Mouse (Mus musculus) forebrain, embryonic 13.5 days (tissue): ENCODE data around the gene Nktr. TPM values are rescaled to one million over a fixed set of nuclear protein-coding genes. Genes with fewer than 3 reads are reported as not detected.

Experiments used
- ATAC-seq: fragments of 200-750 bp; cut with Nextera tagmentation; 2 replicates; pipeline ENCODE4 v1.8.0; 2017
- H3K27ac ChIP-seq: fragments of 300-500 bp; sonication (generic); 2 replicates; pipeline ENCODE4 v1.5.1; 2015; ENCODE audit warnings: inconsistent platforms, mild to moderate bottlenecking, moderate library complexity
- H3K27me3 ChIP-seq: fragments of 300-500 bp; sonication (generic); 2 replicates; pipeline ENCODE4 v1.6.1; 2015; ENCODE audit warnings: mild to moderate bottlenecking, inconsistent platforms
- H3K36me3 ChIP-seq: fragments of 300-500 bp; sonication (generic); 2 replicates; pipeline ENCODE4 v1.6.1; 2015; ENCODE audit warnings: mild to moderate bottlenecking, inconsistent platforms; ENCODE audit not compliant: poor library complexity, severe bottlenecking
- H3K4me1 ChIP-seq: fragments of 300-500 bp; sonication (generic); 2 replicates; pipeline ENCODE4 v1.6.1; 2015; ENCODE audit warnings: inconsistent platforms
- H3K4me2 ChIP-seq: fragments of 300-500 bp; sonication (generic); 2 replicates; pipeline ENCODE4 v1.6.1; 2015; ENCODE audit warnings: inconsistent platforms, mild to moderate bottlenecking, moderate library complexity
- H3K4me3 ChIP-seq: fragments of 300-500 bp; sonication (generic); 2 replicates; pipeline ENCODE4 v1.5.1; 2015; ENCODE audit warnings: mild to moderate bottlenecking, inconsistent platforms
- H3K9ac ChIP-seq: fragments of 300-500 bp; sonication (generic); 2 replicates; pipeline ENCODE4 v1.6.1; 2015; ENCODE audit warnings: mild to moderate bottlenecking, inconsistent platforms
- H3K9me3 ChIP-seq: fragments of 300-500 bp; sonication (generic); replicated peaks from 2 replicates; pipeline ENCODE4 v1.6.1; 2016; ENCODE audit warnings: inconsistent platforms
- WGBS: fragments of 180-500 bp; shearing (Covaris S2); methylation state at CpG from one replicate; pipeline ENCODE4 v1.1.7; 2015; 5-methylcytosine and 5-hydroxymethylcytosine counted together
- polyA plus RNA-seq: library from polyadenylated mRNA; unstranded; fragments of >200 nt; fragmentation: Nextera tagmentation; extraction: Ambion mirVana; gene quantifications from 2 replicates; pipeline ENCODE4 v1.2.1, GENCODE M21; 2015

The Nktr gene
- polyA plus RNA-seq, 1 experiment from 2014 or later = 69.5 TPM

GRCm38 (mm10) chr9:121756785-121757184 lies 37.8 kb downstream of the Nktr start:
- no peaks in the 10 kb centered on the region for H3K9me3 ChIP-seq
- no peaks in the 10 kb centered on the region for H3K27me3 ChIP-seq
- 94% methylated on average over 3 of the region's 3 CpGs for WGBS
- peaks cover 46% of the 10 kb centered on the region for H3K36me3 ChIP-seq
- H3K4me3 ChIP-seq = no peak overlapping the region
- H3K27ac ChIP-seq = no peak overlapping the region
- peaks cover 32% of the 10 kb centered on the region for H3K4me1 ChIP-seq
- no peak overlapping the region for H3K9ac ChIP-seq
- no peak for ATAC-seq
- H3K4me2 ChIP-seq = no peak overlapping the region

DNA sequence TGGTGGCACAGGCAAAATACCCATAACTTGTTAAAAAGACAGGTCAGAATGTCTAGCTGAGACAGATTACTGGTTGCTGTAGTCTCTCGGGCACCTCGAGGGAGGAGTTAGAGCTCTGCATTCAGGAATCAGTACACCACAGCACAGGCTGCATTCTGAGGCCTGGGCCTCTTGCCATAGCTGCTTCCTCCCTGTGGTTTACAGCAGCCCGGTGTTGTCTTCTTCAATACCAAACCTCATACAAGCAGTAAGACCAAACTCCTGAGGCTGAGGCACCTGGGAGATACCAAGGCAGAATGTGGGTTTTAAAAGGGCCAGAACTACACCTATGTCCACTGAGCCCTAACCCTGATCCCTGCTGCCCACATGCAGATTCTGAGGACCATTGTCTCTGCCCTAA lies 38.5 kb downstream of the Nktr start:
- WGBS = 73% methylated on average over 3 of the region's 3 CpGs
- H3K9ac ChIP-seq = no peak overlapping the region
- no peaks in the 10 kb centered on the region for H3K9me3 ChIP-seq
- no peaks in the 10 kb centered on the region for H3K27me3 ChIP-seq
- H3K27ac ChIP-seq = no peak overlapping the region
- ATAC-seq = no peak
- H3K4me1 ChIP-seq = peaks cover 34% of the 10 kb centered on the region
- H3K4me2 ChIP-seq = no peak overlapping the region
- H3K4me3 ChIP-seq = no peak overlapping the region
- peaks cover 42% of the 10 kb centered on the region for H3K36me3 ChIP-seq

GRCm38 (mm10) chr9:121757835-121758814 lies 39.2 kb downstream of the Nktr start:
- H3K9ac ChIP-seq = peak overlapping the region; percentile 93
- no peaks in the 10 kb centered on the region for H3K27me3 ChIP-seq
- H3K36me3 ChIP-seq = peaks cover 44% of the 10 kb centered on the region
- H3K9me3 ChIP-seq = no peaks in the 10 kb centered on the region
- no peak for ATAC-seq
- H3K27ac ChIP-seq = no peak overlapping the region
- H3K4me2 ChIP-seq = peak overlapping the region; percentile 96
- H3K4me1 ChIP-seq = peaks cover 34% of the 10 kb centered on the region
- H3K4me3 ChIP-seq = peak overlapping the region; percentile 88
- 55% methylated on average over 10 of the region's 10 CpGs for WGBS

GRCm38 (mm10) chr9:121759091-121760081 lies 40.4 kb downstream of the Nktr start, which contains the start of gene Zfp651:
Zfp651 (plus strand) TSS chr9:121759330.
- Histone ChIP-seq H3K4me2 (peak within 1 kb of the TSS; percentile 96), H3K36me3 (peaks cover 45% of the 10 kb centered on the region), H3K4me3 (peak within 1 kb of the TSS; percentile 88), H3K9me3 (no peaks in the 10 kb centered on the region), H3K4me1 (peaks cover 34% of the 10 kb centered on the region), H3K27me3 (no peaks in the 10 kb centered on the region), H3K9ac (peak within 1 kb of the TSS; percentile 93), H3K27ac (peak within 1 kb of the TSS; percentile 89)
- WGBS = under 1% methylated on average over 92 of the region's 97 CpGs
- ATAC-seq = peak; percentile 82

- peak overlapping the region; percentile 93 for H3K9ac ChIP-seq
Observed at GRCm38 (mm10) chr9:121760271-121761090, 41.5 kb downstream of the Nktr start.

DNA sequence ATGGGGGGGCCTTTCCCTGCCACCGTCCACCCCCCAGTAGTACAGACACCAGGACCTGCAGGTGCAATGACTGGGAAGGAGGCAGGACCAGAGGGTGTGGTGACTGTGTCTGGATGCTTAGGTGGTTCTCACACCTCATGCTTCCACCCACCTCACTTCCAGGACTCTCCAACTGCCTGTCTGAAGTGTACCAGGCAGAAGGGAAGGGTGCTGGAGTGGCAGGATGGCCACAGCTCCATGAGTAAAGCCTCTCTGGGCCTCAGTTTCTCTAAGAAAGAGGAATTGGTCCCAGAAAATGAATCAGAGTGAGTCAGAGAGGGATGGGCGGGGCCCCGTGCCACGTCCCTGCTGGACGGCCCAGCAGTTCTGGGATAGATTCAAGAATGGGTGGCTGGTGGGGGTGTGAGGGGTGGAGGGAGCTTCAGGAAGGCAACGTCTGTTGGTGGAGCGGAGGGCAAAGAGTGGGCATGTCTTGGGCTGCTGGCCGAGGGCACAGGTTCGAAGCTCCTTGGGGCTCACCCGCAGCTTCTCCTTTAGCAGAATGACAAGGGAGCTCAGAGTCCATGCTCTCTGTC lies 42.2 kb downstream of the Nktr start:
- H3K36me3 ChIP-seq = peaks cover 45% of the 10 kb centered on the region
- 57% methylated on average over 10 of the region's 10 CpGs for WGBS
- no peak for ATAC-seq
- H3K4me3 ChIP-seq = peak overlapping the region; percentile 88
- H3K4me2 ChIP-seq = peak overlapping the region; percentile 96
- no peaks in the 10 kb centered on the region for H3K27me3 ChIP-seq
- peak overlapping the region; percentile 93 for H3K9ac ChIP-seq
- H3K4me1 ChIP-seq = peaks cover 42% of the 10 kb centered on the region
- H3K9me3 ChIP-seq = no peaks in the 10 kb centered on the region
- peak overlapping the region; percentile 89; the same call in 1 of the 2 replicates for H3K27ac ChIP-seq

More at GRCm38 (mm10) chr9:121760271-121761090, 41.5 kb downstream of the Nktr start:
- H3K36me3 ChIP-seq = peaks cover 45% of the 10 kb centered on the region
- WGBS = 1% methylated on average over 43 of the region's 43 CpGs
- H3K4me1 ChIP-seq = peaks cover 41% of the 10 kb centered on the region
- peak overlapping the region; percentile 88 for H3K4me3 ChIP-seq
- no peaks in the 10 kb centered on the region for H3K9me3 ChIP-seq
- peak; percentile 46 for ATAC-seq
- peak overlapping the region; percentile 89 for H3K27ac ChIP-seq
- peak overlapping the region; percentile 96 for H3K4me2 ChIP-seq
- no peaks in the 10 kb centered on the region for H3K27me3 ChIP-seq

GRCm38 (mm10) chr9:121761787-121762186 lies 42.8 kb downstream of the Nktr start:
- Histone ChIP-seq H3K27me3 (no peaks in the 10 kb centered on the region), H3K4me2 (peak overlapping the region; percentile 96), H3K9ac (peak overlapping the region; percentile 93; the same call in 1 of the 2 replicates), H3K4me1 (peaks cover 42% of the 10 kb centered on the region), H3K27ac (peak overlapping the region; percentile 89; the same call in 1 of the 2 replicates), H3K36me3 (peaks cover 47% of the 10 kb centered on the region), H3K4me3 (no peak overlapping the region), H3K9me3 (no peaks in the 10 kb centered on the region)
- no peak for ATAC-seq
- 79% methylated on average over 8 of the region's 8 CpGs for WGBS

DNA sequence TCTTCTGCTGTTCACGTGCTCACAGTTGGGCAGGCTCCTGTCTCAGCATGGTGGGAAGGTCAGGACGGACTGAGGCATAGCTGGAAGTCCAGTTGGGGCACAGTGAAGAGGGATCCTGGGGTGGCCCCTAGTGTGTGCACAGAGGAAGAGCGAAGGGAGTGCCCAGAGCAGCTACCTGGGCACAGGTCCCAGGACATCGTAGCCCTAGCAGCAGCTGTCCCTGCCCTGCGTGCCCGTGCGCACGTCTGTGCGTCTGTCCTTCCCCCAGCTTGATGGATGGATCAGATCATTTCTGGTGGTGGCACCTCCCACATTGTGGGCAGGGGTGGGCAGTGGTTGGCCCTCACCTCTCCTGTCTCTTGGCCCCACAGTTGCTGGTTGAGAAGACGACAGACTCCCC lies 43.3 kb downstream of the Nktr start:
- no peak overlapping the region for H3K27ac ChIP-seq
- H3K9me3 ChIP-seq = no peaks in the 10 kb centered on the region
- no peak for ATAC-seq
- no peak overlapping the region for H3K4me2 ChIP-seq
- WGBS = 87% methylated on average over 10 of the region's 10 CpGs
- no peaks in the 10 kb centered on the region for H3K27me3 ChIP-seq
- peaks cover 49% of the 10 kb centered on the region for H3K36me3 ChIP-seq
- H3K4me3 ChIP-seq = no peak overlapping the region
- no peak overlapping the region for H3K9ac ChIP-seq
- peaks cover 42% of the 10 kb centered on the region for H3K4me1 ChIP-seq

DNA sequence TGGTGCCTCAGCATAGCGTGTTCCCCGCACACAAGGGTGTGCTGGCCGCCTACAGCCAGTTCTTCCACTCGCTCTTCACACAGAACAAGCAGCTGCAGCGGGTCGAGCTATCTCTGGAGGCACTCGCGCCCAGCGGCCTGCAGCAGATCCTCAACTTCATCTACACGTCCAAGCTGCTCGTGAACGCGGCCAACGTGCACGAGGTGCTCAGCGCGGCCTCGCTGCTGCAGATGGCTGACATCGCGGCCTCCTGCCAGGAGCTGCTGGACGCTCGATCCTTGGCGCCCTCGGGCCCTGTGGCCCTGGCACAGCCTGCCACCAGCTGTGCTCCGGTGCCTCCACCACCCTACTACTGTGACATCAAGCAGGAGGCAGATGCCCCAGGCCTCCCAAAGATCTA lies 43.8 kb downstream of the Nktr start:
- H3K9me3 ChIP-seq = no peaks in the 10 kb centered on the region
- H3K4me2 ChIP-seq = no peak overlapping the region
- ATAC-seq = no peak
- H3K36me3 ChIP-seq = peaks cover 54% of the 10 kb centered on the region
- WGBS = 91% methylated on average over 25 of the region's 25 CpGs
- H3K4me3 ChIP-seq = no peak overlapping the region
- peak overlapping the region; percentile 6; the same call in 1 of the 2 replicates for H3K27ac ChIP-seq
- no peaks in the 10 kb centered on the region for H3K27me3 ChIP-seq
- peaks cover 42% of the 10 kb centered on the region for H3K4me1 ChIP-seq
- H3K9ac ChIP-seq = no peak overlapping the region

- 90% methylated on average over 19 of the region's 19 CpGs for WGBS
- ATAC-seq = no peak
- no peak overlapping the region for H3K27ac ChIP-seq
Observed at GRCm38 (mm10) chr9:121763716-121764115, 44.7 kb downstream of the Nktr start.

More at GRCm38 (mm10) chr9:121763716-121764115, 44.7 kb downstream of the Nktr start:
- Histone ChIP-seq H3K9ac (no peak overlapping the region), H3K36me3 (peaks cover 64% of the 10 kb centered on the region), H3K4me2 (no peak overlapping the region), H3K4me1 (peaks cover 33% of the 10 kb centered on the region), H3K27me3 (no peaks in the 10 kb centered on the region), H3K9me3 (no peaks in the 10 kb centered on the region), H3K4me3 (no peak overlapping the region)
